Mouse (Mus musculus) heart, adult 8-10 months (tissue): Measurements from ENCODE around the gene Cfap100. TPM values are rescaled to one million over a fixed set of nuclear protein-coding genes. Genes with fewer than 3 reads are reported as not detected.

Experiments
- DNase-seq: peaks from one replicate; pipeline ENCODE4 v3.0.0; 2022; ENCODE audit warnings: low spot score
- total RNA-seq, 4 experiments: library from RNA; stranded (reverse); gene quantifications; 2 replicates each; pipeline ENCODE4 v1.2.4; 2022

The Cfap100 gene
- under 1 TPM in 2 of 4 experiments, not detected in 2; 0.22 to 0.90 TPM for total RNA-seq

DNA sequence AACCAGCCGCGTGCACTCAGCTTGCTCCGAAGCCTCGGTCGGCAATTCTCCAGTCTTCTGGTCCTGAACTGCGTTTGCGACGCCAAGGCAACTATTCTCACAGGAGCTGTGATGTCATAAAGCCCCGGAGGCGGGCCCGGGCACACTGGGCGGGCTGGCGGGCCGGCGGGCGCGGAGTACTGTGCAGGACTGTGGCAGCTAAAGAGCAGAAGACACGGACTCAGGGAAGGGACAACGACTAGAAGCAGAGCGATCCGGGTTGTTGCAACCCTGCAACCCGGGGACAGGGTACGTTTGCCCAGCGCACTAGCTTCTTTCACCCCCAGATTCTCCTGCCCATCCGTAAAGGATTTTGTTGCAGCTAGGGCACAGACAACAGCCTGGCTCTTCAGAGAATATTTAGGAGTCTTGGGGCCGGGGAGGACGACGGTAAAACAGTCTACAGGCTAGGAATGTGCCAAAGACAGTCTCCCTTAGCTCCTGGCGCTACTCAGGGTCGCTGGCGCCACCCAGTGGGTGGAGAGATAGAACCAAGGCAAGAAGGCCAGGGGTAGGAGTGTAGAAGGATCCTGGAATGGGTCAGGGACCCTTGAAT lies at the start of gene Cfap100:
Cfap100 (minus strand) TSS at position 418 of the 595 bp plus-strand sequence.
- peak; percentile 72 for DNase-seq

DNA sequence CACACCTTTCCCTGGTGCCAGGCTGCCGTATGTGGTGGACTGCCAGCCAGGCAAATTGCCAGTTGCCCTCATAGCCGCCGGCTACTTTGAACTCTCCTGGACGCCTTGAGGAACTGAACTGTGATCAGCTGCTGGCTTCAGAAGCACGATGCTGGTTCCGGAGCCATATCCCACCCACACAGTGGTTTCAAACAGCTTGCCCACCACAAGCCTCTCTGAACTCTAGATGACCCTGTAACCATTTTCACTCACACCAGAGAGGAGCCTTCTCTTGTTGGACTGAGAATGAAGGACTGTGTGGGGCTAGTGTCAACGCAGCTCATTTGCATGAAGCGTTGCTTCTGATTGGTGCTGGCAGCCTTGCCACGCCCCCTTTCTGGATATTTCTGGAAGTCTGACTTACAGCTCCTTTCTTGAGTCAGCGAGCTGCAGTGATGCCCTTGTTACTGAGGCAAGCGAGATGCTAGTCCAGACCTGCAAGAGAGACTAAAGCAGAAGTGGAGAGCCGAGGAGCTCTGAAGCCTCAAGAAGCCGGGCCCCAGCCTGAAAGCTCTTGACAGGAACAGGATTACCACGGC lies 48.4 kb upstream of the Cfap100 start:
- peak; percentile 62 for DNase-seq

DNA sequence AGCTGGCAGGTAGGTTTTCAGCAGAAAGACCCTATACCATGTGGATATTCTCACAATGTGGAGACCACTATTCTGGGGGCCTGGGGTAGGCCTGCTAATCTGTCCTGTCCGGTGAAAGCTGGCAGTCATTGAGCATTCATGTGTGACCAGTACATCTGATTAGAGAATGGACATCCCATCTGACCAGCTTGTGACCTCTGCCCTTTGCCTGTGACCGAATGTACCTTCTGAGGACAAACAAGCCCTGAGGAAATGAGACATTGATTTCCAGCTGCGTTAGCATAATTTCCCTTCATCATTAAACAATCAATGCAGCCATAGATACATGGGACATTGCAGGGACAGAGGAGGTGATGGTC lies 47.2 kb upstream of the Cfap100 start:
- DNase-seq: no peak

DNA sequence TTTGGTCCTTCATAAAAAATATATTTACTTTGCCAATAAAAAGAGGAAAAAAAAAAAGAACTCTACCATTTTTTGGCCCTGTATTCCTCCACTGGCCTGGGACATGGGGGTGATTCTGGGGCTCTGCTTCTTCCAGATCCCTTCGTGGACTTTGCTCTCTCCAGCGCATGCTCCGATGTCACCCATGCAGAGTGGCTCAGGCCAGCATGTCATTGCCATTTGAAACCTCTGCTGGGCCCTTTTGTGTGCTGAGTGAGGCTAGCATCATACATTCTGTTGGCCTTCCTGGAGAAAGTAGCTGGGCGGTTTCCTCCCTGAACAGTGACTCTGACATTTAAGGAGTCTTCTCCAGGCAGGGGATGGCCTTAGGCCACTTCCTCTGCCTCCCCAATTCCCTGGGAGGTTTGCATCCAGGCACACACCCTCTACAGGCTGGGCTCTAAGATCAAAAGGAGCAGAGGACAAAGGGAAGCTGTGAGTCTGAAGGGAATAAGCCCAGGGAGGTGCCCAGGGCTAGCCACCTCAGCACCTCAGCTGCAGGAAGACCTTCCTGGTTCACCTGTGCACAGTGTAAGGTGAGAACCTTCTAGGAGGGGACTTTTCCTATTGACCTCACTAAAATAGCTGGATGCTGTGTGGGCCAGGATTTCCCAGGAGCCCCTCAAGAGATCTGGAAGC lies 46.7 kb upstream of the Cfap100 start:
- DNase-seq: no peak

DNA sequence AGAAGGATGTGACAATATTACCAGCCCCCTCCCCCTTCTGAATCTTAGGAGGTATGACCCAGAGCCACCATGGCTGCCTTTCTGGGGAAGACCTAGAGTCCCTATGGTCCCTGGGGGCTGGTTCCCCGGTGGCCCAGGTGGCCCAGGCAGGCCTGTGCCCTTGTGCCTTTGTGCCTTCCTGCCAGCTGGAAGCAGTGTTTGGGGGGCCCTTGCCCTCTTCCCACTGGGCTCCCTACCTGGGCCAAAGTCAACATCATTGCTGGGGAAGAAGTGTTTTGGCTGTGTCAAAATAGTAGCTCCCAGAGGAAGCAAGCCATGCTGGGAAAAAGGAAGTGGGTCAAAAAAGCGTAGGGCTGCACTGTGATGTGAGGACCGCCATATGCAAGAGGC lies 45.8 kb upstream of the Cfap100 start:
- no peak for DNase-seq

DNA sequence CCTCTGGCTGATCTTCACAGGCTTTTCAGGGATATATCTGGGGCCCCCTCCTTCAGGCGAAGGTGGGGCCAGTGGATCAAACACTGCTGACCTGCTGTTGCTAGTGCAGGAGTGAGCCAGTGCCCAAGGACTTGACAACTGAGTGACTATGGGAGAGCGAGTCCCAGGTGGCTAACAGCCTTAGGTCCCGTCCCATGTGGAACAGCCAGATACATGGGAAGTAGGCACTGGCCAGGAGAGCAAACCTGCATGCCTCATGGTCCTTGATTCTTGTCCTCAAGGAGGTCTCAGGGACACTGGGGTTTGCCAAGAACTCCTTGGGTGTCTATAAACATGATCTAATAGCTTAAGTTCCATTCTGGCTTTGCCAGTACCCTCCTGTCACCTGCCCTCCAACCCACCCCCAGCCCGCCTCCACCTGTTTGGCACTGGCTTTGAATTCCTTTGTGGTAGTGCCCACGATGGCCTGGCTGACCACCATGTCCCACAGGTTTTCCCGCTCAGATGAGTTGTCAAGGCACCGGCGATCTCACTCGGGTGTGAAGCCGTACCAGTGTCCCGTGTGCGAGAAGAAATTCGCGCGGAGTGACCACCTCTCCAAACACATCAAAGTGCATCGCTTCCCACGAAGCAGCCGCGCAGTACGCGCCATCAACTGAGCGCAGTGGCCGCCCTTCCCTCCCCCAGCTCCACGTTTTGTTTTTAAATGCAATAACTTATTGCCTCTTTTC lies 45.2 kb upstream of the Cfap100 start:
- DNase-seq: no peak

DNA sequence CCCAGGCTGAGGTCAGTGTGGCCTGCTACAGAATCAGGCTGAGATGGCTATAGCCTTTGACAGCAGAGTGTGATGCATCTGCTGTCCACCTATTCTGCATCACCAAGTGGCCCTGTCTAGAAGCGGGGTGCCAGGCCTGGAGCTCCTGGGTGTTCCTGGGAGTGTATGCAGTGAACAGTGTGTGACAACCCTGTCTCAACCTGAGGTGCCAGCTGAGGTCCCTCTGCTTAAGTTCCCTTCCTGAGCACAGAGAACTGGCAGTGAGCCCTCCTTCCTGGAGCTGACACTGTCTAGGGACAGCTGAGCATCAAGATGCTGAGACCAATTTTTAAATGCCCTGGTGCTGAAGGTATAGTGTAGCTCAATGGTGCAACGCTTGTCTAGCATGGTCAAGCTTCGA lies 44.1 kb upstream of the Cfap100 start:
- no peak for DNase-seq

DNA sequence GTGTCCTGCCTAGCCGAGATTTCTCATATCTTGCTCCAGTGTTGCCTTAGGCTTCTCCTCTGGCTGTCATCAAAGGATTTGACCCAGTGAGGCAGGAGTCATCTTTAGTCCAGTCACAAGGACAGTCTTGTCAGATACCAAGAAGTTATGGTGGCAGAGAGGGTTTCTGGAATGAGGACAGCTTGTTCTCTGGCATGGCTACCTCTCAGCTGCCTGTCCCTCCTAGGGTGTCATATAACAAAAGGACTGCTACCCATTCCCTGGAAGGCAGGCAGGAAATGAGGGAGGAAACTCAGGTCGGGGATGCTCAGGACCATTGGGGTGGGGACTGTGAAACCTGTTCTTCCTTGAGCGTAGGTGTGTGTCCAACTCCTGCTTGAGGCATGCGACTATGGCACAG lies 43.5 kb upstream of the Cfap100 start:
- no peak for DNase-seq

DNA sequence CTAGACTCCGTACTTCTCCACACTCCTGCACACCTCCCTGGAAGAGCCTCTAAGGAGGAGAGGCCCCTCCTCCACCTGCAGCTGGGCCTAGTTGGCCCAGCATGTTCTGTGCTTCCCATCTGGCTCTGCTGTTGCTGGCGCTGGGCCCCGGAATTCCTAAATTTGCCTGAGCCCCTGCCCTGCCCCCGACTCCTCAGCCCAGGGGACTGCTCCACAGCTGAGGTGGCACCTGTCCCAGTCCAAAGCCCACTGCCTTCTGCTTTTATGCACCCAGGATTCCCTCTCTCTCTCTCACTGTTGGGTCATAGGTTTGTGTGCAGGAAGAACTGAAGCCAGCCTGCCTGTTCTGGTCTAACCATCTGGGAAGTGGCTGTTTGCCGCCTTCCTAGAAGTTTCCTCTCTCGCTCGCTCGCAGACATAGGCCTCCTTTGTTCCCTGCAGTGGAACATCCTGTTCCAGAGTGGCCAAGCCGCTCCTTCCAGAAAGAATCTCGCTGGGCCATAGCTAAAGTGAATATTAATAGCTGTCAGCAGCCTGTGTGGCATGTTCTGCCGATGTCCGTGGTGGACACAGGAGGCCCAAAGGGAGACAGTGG lies 42.4 kb upstream of the Cfap100 start:
- peak; percentile 90 for DNase-seq

DNA sequence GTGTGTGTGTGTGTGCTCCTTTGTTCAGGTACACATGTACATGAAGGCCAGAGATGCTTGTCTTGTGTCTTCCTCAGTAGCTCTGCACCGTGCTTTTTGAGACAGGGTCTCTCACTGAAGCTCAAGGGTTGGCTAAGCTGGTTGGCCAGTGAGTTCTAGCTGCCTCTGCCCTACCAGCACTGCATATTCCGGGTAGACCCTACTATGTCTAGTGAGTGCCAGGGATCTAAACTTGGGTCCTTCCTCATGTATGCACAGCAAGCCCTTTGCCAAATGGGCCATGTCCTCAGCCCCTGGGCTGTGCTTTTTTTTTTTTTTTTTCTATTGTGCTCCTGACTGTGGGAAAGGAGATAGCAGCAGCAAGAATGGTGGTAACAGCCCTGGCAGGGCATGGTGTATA lies 41.7 kb upstream of the Cfap100 start:
- no peak for DNase-seq

DNA sequence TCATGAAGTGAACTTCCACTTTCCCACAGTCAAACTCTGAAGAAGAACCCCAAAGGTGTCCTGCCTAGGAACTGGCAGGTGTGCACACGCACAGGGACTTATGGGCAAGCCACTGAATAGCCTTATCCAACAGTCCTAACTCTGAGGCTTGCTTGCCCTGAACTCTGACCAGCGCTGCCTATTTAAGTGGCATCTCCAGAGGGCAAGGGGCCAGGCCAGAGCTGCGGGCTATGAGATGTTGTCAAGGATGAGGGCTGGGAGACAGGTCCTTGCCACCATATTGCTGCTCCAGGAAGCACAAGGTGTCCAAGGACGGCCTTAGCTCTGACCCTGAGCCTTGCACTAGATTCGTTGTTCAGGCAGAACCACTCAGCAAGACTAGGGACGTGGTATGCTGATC lies 40.4 kb upstream of the Cfap100 start:
- no peak for DNase-seq

DNA sequence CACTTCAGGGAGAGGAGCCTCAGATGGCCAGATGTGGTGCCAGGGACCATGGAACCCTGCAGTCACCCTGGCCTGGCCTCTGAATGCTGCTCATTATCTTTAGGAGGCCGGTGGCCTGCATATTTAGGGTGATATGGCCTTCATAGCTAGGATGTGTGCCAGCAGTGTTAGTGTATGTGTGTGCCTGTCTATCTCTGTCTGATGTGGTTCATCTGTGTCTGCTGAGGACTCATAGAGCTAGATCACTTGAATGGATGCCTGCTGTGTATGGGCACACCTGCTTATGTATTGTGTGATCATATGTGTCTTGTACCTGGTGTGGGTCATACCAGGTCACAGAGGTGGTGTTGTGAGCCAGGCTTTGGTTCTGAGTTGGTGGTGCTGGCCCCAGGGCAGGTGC lies 39.6 kb upstream of the Cfap100 start:
- DNase-seq: no peak

DNA sequence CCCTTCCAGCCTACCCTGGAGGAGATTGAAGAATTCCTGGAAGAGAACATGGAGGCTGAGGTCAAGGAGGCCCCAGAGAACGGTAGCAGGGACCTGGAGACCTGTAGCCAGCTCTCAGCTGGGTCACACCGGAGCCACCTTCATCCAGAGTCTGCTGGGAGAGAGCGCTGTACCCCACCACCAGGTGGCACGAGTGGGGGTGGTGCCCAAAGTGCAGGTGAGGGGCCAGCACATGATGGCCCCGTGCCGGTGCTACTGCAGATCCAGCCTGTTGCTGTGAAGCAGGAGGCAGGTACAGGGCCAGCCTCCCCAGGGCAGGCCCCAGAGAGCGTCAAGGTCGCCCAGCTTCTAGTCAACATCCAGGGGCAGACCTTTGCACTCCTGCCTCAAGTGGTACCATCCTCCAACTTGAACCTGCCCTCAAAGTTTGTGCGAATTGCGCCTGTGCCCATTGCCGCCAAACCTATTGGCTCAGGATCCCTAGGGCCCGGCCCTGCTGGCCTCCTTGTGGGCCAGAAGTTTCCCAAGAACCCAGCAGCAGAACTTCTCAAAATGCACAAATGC lies 38.3 kb upstream of the Cfap100 start:
- no peak for DNase-seq

DNA sequence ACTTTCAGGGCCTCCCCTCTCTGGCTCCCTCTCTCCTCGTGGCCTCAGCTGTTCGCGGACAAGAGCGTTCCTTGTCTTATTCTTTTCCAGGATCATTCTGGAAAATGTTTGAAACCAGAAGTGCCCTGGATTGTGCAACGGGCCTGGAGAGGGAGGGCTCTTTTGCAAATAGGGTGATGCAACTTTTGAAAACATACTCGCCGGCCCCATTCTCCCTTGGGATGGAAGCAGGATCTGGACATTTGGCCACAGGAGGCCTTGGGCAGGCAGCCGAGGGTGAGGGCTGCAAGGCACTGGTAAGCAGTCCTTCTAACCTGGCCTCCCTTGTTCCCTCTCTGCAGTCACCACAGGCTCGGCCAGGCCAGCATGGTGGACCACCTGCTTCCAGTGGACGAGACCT lies 37.5 kb upstream of the Cfap100 start:
- DNase-seq: peak; percentile 77

DNA sequence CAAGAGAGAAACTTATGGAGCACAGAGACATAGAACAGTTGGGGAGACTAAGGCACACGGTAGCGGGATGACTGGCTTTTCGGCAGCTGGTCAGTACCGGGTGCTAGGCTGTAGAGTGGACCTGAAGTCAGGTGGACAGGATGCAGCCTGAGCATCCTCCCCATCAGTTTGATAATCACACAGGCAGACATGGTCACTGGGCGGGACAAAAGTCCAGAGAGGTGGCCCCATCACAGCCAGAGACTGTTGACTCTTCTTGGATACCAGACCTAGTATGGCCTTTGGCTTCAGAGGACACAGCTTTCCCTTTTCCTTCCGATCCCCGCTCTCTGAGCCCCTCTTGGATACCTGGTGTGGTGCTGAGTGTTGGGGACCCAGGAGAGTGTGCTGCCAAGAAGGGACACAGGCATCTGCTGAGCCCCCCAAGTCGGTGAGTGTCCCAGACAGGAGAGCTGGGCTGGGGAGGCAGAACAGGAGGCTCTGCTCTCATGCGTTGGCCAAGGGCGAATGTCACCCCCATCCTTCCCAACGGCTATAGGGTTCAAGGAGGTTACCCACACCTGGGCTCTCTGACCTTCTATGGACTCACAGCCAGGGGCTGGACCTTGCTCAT lies 36.5 kb upstream of the Cfap100 start:
- no peak for DNase-seq

DNA sequence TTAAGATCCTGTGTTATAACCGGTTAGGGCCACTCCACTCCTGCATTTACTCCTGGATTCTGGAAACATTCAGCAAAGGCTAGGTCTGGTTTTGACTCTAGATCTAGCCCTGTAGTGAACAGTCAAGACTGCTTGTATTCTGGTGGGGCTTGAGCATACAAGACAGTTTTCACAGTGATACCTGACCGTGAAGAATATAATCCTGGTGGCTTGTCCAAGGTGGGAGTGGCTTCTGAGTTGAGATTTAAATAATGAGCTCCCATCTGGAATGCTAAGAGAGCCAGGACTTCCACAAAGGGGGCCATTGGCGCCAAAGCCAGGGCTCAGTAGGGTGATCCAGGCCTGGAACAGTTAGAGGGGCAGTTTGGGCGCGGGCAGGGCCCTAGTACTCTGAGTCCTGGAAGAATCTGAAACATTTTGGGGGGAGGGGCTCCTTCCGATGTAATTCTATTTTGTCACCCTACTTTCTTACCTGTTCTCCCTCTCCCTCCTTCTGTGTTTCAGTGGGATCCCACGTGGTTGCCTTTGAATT lies 35.4 kb upstream of the Cfap100 start:
- DNase-seq: no peak

DNA sequence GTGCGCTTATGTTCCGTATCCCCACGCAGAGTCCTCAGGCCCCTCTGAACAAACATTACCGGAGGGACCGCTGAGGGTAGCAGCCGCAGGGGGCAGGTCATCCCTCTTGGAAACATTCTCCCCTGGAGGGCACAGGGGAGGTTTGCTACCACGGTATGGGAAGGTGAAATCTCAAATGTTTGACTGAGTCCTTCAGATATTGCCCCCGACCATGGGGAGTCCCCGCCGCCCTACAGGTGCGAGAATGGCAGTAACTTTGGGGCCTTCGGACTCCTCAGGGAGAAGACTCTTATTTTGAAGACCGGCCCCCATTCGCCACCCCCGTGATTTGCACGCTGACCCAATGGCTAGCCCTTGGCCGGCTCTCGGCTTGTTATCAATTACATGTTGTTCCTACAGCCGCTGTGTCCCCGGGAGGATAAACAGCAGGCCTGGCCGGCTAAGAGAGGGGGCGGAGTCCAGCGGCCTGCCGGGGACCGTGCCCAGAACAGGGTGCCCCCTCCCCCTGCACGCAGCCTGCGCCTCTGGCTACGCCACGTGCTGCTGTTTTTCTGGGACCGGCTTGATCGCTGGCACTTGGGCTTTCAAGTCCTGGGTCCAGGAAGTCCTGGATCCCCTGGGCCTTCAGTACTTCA lies 34.7 kb upstream of the Cfap100 start:
- peak; percentile 97 for DNase-seq

DNA sequence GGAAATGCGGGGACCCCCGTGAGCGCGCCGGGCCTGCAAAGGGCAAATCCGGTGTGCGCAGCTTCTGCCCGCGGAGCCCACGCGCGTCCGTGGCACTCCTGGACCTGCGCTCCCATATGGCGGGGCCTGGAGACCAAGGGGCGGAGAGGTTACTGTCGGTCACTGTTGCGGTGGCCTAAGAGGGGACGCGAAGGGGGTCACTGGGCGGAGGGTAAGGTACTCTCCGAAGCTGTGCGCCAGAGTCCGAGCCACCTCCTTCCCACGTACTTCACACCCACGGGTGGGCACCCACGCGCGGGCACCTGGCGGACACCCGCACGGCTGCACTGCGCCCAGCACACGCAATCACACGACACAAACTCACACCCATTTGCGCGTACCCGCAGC lies 34.2 kb upstream of the Cfap100 start:
- no peak for DNase-seq

DNA sequence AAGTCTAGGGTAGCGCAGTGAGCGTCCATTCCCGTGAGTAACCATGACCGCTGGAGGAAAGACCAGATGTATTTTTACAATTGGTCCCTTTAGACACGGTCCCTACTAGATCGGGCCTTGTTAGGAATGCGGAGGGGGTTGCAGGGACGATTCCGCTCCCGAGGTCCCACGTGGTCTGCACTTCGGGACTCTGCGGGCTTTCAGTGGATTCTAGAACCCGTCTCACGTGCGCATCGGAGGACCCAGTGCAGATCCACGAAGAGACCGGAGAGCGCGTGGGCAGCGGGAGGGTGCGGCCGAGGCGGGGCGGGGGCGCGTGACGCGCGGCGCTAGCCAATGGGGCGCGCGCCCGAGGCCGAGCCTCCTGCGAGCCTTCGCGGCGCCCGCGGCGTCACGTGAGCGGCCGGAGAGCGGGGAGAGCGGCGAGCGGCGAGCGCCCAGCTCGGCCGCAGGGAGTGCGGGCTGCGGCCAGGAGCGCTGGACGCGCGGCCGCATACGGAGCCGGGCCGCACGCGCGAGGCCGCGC lies 33.6 kb upstream of the Cfap100 start, which contains the start of gene Klf15:
Klf15 (plus strand) TSS at position 396 of the 526 bp plus-strand sequence.
- DNase-seq: peak; percentile 72

DNA sequence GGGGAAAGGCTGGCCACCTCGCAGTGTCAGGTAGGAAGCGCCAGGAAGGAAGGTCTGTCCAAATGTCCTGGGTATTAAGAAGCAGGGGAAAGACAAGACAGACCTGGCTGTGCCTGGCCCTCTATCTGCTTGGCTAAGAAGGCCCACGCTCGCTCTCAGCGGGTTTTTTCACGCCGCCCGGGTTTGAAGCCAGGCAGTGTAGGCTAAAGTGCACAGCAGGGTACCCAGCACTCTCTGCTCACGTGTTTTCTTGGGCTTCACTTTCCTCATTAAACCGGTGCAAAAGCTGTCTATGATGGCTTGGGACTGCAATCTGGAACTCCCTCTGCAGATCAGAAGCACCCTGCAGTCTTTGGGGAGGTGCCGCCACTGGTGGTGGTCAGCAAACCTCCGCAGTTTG lies 33.2 kb upstream of the Cfap100 start:
- no peak for DNase-seq

DNA sequence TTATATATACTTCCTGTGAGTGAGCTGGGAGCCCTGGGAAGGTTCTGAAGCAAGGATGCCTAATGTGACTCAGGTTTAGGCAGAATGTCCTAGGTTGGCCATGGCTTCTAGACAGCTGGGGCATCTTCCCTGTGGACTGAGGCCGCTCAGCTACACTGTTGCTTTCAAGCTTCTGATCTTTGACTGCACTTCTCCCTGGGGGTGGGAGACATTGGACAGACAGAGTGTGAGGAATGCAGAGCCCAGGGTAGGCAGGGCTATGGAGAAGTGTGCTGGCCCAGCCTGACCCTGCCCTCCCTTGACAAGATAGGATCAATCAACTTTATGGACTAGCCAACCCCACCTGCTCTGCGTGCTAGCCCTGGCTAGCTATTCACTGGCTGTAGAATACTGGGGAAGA lies 32.6 kb upstream of the Cfap100 start:
- DNase-seq: no peak
